In genomic region chr13:44312237-44312636, GRCm38 (mm10) we compare ENCODE assay signal across 20 mouse cellular contexts.
DNase-seq lines count a peak whose midpoint lies in the region; TF ChIP-seq lines count a peak whose summit lies in the region.
"Had no signal": no experiment of that assay in that cellular context is flagged by ENCODE, and none has a peak within 500 bp of the region (broad histone marks: within the 10 kb centered on the region; RNA-seq: fewer than 3 reads in every experiment).

No protein-coding gene starts in this region.

- WGBS in heart, adult 2 months = 56% methylated on average over 6 of the region's 6 CpGs

- no peak overlapping the region for H3K4me3 ChIP-seq in gastrocnemius, adult 2 months
- no peak overlapping the region for H3K4me3 ChIP-seq in heart, adult 2 months
- H3K4me3 ChIP-seq: embryonic facial prominence, embryonic 13.5 days; embryonic facial prominence, embryonic 15.5 days; erythroblast, embryonic 14.5 days; forebrain, embryonic 10.5 days; forebrain, embryonic 12.5 days; forebrain, embryonic 15.5 days had no signal

- TF ChIP-seq EP300 in heart, adult 2 months (IDR thresholded peaks at IDR 0.05; ENCODE audit: insufficient read depth, low read depth, low read length) = no peak

- H3K79me2 ChIP-seq in heart, adult 2 months (replicated peaks; ENCODE audit: control insufficient read depth, insufficient read depth, low read length) = no peaks in the 10 kb centered on the region

- TF ChIP-seq CTCF in gastrocnemius, adult 2 months (IDR thresholded peaks at IDR 0.05) = no peak
- no peak for TF ChIP-seq CTCF in heart, adult 2 months (IDR thresholded peaks at IDR 0.05)

- H3K27me3 ChIP-seq in heart, adult 2 months (ENCODE audit: control insufficient read depth, insufficient read depth, low read length) = no peaks in the 10 kb centered on the region
- H3K27me3 ChIP-seq: embryonic facial prominence, embryonic 13.5 days; embryonic facial prominence, embryonic 15.5 days; forebrain, embryonic 15.5 days had no signal

- DNase-seq in gastrocnemius, adult 2 months = no peak
- DNase-seq in gastrocnemius, postnatal 14 days = no peak
- no peak for DNase-seq in heart, adult 2 months
- no peak for DNase-seq in heart, postnatal 36 days
- DNase-seq: adrenal gland, adult 2 months; adrenal gland, postnatal 10 days; adrenal gland, postnatal 25 days; cerebellum, adult 11 months; cerebellum, adult 18-20 months; cerebellum, adult 8-10 months; cerebellum, adult 9-11 months; cerebellum, postnatal 14 days; cerebellum, postnatal 36 days; embryo, embryonic 11 days had no signal

- H3K36me3 ChIP-seq in heart, adult 2 months (ENCODE audit: control insufficient read depth, insufficient read depth, low read length) = no peaks in the 10 kb centered on the region
- H3K36me3 ChIP-seq: embryonic facial prominence, embryonic 13.5 days; embryonic facial prominence, embryonic 15.5 days; forebrain, embryonic 10.5 days; forebrain, embryonic 12.5 days; forebrain, embryonic 15.5 days had no signal

- H3K4me1 ChIP-seq in heart, adult 2 months (ENCODE audit: control insufficient read depth, insufficient read depth, low read length) = peaks cover 5% of the 10 kb centered on the region
- H3K4me1 ChIP-seq: embryonic facial prominence, embryonic 13.5 days; embryonic facial prominence, embryonic 15.5 days had no signal

- peak overlapping the region; percentile 59 for H3K27ac ChIP-seq in gastrocnemius, adult 2 months
- peak overlapping the region; percentile 66 for H3K27ac ChIP-seq in heart, adult 2 months
- H3K27ac ChIP-seq: embryonic facial prominence, embryonic 13.5 days; embryonic facial prominence, embryonic 15.5 days; forebrain, embryonic 10.5 days; forebrain, embryonic 12.5 days; forebrain, embryonic 15.5 days had no signal

- intact Hi-C loops in gastrocnemius, adult 2 months (cut with DNase I) = no loop called here
- intact Hi-C loops in gastrocnemius, postnatal 14 days (cut with DNase I; ENCODE audit: low total_unique reads) = no loop called here
- intact Hi-C loops in heart, adult 2 months (cut with DNase I) = no loop called here
- intact Hi-C loops in heart, postnatal 36 days (cut with DNase I) = loop anchor here (5.0 kb wide), 2 partner anchors 55 to 255 kb away; no protein-coding TSS in a partner anchor

- no peak overlapping the region for H3K9ac ChIP-seq in heart, adult 2 months (ENCODE audit: low read depth, low read length)
- H3K9ac ChIP-seq: embryonic facial prominence, embryonic 13.5 days; embryonic facial prominence, embryonic 15.5 days; forebrain, embryonic 12.5 days; forebrain, embryonic 15.5 days had no signal

- TF ChIP-seq POLR2A in heart, adult 2 months (IDR thresholded peaks at IDR 0.05; ENCODE audit: insufficient read depth, low read depth, low read length) = no peak
